Mouse (Mus musculus) intestine, embryonic 16.5 days (tissue): ENCODE measurements around the gene Ubl7. TPM values are rescaled to one million over a fixed set of nuclear protein-coding genes. Genes with fewer than 3 reads are reported as not detected.

ENCODE experiments used
- ATAC-seq: fragments of 200-750 bp; cut with Nextera tagmentation; 2 replicates; pipeline ENCODE4 v1.8.0; 2017; ENCODE audit warnings: moderate TSS enrichment, moderate library complexity
- H3K27ac ChIP-seq: fragments of 300-500 bp; sonication (generic); 2 replicates; pipeline ENCODE4 v1.5.1; 2014; ENCODE audit warnings: mild to moderate bottlenecking, low read length
- H3K27me3 ChIP-seq: fragments of 300-500 bp; sonication (generic); replicated peaks from 2 replicates; pipeline ENCODE4 v1.6.1; 2014; ENCODE audit warnings: low read length, control low read depth, mixed read lengths; ENCODE audit not compliant: control insufficient read depth, insufficient read depth
- H3K36me3 ChIP-seq: fragments of 300-500 bp; sonication (generic); 2 replicates; pipeline ENCODE4 v1.6.1; 2014; ENCODE audit warnings: low read length, control low read depth; ENCODE audit not compliant: control insufficient read depth, insufficient read depth
- H3K4me1 ChIP-seq: fragments of 300-500 bp; sonication (generic); 2 replicates; pipeline ENCODE4 v1.6.1; 2014; ENCODE audit warnings: low read length, control low read depth, mixed read lengths; ENCODE audit not compliant: control insufficient read depth, insufficient read depth
- H3K4me2 ChIP-seq: fragments of 300-500 bp; sonication (generic); 2 replicates; pipeline ENCODE4 v1.6.1; 2014; ENCODE audit warnings: low read depth, low read length, control low read depth
- H3K4me3 ChIP-seq: fragments of 300-500 bp; sonication (generic); 2 replicates; pipeline ENCODE4 v1.5.1; 2014; ENCODE audit warnings: mild to moderate bottlenecking, low read length
- H3K9ac ChIP-seq: fragments of 300-500 bp; sonication (generic); 2 replicates; pipeline ENCODE4 v1.6.1; 2014; ENCODE audit warnings: low read depth, low read length
- H3K9me3 ChIP-seq: fragments of 300-500 bp; sonication (generic); 2 replicates; pipeline ENCODE4 v1.6.1; 2016; ENCODE audit warnings: low read length, control low read depth; ENCODE audit not compliant: control insufficient read depth
- WGBS: fragments of 180-500 bp; shearing (Covaris S2); extraction: QIAGEN DNeasy Blood & Tissue Kit; methylation state at CpG from one replicate; pipeline ENCODE4 v1.1.7; 2014; 5-methylcytosine and 5-hydroxymethylcytosine counted together
- polyA plus RNA-seq: library from polyadenylated mRNA; unstranded; fragments of >200 nt; fragmentation: Nextera tagmentation; extraction: Ambion mirVana; gene quantifications from 2 replicates; pipeline ENCODE4 v1.2.1, GENCODE M21; 2015

The Ubl7 gene
- polyA plus RNA-seq, 1 experiment from 2014 or later: 91.6 TPM

DNA sequence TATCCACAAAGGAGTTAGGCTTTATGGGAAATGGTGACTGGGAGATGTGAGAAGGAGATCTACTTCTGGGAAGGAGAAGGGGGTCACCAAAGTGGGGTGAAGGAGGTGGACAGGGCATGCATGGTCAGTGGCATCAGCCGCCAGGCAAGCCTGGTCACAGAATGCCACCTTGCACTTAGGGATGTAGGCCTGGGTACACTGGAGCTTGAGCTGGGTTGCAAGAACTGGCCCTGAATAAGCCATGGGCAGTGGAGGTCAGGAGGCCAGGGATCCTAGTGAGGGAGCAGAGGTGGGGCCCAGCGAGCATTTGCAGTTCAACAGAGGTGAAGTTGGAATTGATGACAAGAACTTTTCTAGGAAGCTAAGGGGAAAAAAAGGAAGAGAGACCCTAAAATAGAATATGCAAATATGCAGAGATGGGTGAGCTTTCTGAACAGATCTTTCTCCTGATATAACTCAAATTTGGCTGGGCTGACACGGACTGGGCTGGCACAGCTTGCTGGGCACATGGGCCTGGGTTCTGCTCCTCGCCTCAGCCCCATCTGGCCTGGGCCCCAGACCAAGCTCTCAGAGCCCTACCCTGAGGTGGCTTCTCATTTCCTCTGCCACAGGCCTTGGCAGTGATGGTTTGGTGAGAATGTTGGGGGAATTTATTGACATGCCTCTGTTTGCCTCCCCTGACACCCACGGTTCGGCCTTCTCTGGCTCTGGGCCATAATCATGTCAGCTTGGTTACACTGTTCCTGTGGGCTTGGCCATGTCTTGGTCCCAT lies 22.2 kb downstream of the Ubl7 start:
- H3K36me3 ChIP-seq: 0 out of 2 replicates have a peak, but pooled peaks cover 2% of the 10 kb centered on the region
- H3K27me3 ChIP-seq: peaks cover 3% of the 10 kb centered on the region; the same call in 1 of the 2 replicates
- WGBS: 70% methylated on average over 6 of the region's 6 CpGs
- no peaks in the 10 kb centered on the region for H3K4me1 ChIP-seq
- ATAC-seq: no peak
- no peaks in the 10 kb centered on the region for H3K9me3 ChIP-seq
- H3K4me2 ChIP-seq: no peak overlapping the region
- no peak overlapping the region for H3K9ac ChIP-seq
- no peak overlapping the region for H3K4me3 ChIP-seq
- H3K27ac ChIP-seq: no peak overlapping the region

DNA sequence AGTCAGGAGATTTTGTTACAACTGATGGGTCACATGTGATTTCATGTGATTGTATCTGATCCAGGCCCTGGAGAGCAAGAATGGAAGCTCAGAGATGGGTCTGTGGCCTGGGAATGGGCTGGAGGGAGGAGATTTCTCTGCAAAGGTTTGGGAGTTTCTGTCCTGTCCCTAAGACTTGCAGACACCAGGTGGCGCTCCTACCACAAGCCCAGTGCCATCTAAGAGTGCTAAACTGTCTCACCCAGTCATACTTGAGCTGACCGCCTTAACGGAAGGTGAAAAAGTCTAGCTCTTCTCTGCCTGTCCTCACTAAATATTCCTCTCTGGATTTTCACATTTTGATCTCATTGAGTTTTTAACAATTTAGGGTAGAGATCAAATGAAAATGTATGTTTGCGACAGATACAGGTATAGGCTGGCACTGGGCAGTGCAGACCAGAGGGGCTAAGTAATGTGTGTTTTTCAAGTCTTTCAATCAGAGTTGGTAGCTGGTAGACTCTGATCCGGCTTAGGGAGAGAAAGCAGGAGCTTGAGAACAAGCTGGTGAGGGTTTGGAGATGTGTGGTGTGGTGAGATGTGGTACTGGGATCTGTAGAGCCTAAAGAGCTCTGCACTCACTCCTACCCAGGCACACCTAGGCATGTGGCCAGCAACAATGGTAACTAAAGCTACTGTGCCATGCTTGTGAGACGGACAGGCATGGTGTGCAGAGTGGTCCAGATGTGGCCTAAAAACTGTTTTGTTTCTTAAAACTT lies 25.1 kb downstream of the Ubl7 start:
- Histone ChIP-seq H3K9me3 (no peaks in the 10 kb centered on the region), H3K4me2 (no peak overlapping the region), H3K4me1 (peaks cover 4% of the 10 kb centered on the region), H3K27me3 (peaks cover 4% of the 10 kb centered on the region), H3K27ac (no peak overlapping the region), H3K4me3 (no peak overlapping the region), H3K36me3 (no peaks in the 10 kb centered on the region), H3K9ac (no peak overlapping the region)
- no peak for ATAC-seq
- WGBS: 29% methylated on average over 6 of the region's 6 CpGs

DNA sequence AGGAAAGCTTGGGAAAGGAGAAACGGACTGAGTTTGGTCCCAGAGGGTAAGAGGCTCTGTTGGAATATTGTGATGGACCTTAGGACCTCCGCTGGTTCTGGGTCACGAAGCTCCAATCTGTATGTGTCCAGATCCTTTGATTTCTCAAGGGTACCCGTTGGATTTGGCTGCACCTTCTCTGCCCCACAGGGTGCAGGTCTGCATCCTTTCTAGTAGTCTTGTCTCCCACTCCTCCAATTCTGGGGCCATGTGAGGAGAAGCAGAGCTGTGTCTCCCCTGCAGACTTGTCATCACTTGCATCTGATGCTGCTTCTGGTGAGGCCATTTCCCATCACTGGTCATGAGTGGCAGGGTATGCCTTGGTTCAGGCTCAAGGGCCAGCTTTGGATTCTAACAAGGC lies 26.4 kb downstream of the Ubl7 start:
- H3K4me3 ChIP-seq: no peak overlapping the region
- 90% methylated on average over 4 of the region's 4 CpGs for WGBS
- no peaks in the 10 kb centered on the region for H3K9me3 ChIP-seq
- no peaks in the 10 kb centered on the region for H3K36me3 ChIP-seq
- no peak overlapping the region for H3K4me2 ChIP-seq
- H3K27ac ChIP-seq: no peak overlapping the region
- H3K9ac ChIP-seq: no peak overlapping the region
- H3K4me1 ChIP-seq: peaks cover 7% of the 10 kb centered on the region
- H3K27me3 ChIP-seq: peaks cover 17% of the 10 kb centered on the region
- ATAC-seq: no peak

DNA sequence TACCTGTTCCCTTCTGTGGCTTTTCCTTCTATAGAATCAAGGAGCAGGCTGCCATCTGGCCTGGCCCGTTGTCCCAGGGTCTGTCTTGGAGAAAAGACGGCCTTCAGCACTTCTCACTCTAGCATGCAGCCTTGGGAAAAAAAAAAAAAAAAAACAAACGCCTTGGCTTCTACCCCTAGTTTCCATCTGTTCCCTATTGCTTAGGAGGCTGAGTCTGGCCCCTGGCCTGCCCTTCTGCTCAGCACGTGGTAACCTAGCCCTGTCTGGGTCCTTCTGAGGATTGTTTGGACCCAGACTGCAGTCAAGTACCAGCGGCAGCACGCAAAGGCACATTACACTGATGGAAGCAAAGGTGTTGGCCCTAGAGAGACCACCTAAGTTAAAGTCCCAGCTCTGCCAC lies 26.9 kb downstream of the Ubl7 start:
- Histone ChIP-seq H3K9ac (no peak overlapping the region), H3K36me3 (no peaks in the 10 kb centered on the region), H3K27me3 (peaks cover 18% of the 10 kb centered on the region), H3K4me2 (no peak overlapping the region), H3K4me1 (peaks cover 7% of the 10 kb centered on the region), H3K9me3 (no peaks in the 10 kb centered on the region), H3K4me3 (no peak overlapping the region), H3K27ac (no peak overlapping the region)
- 56% methylated on average over 6 of the region's 6 CpGs for WGBS
- ATAC-seq: no peak

DNA sequence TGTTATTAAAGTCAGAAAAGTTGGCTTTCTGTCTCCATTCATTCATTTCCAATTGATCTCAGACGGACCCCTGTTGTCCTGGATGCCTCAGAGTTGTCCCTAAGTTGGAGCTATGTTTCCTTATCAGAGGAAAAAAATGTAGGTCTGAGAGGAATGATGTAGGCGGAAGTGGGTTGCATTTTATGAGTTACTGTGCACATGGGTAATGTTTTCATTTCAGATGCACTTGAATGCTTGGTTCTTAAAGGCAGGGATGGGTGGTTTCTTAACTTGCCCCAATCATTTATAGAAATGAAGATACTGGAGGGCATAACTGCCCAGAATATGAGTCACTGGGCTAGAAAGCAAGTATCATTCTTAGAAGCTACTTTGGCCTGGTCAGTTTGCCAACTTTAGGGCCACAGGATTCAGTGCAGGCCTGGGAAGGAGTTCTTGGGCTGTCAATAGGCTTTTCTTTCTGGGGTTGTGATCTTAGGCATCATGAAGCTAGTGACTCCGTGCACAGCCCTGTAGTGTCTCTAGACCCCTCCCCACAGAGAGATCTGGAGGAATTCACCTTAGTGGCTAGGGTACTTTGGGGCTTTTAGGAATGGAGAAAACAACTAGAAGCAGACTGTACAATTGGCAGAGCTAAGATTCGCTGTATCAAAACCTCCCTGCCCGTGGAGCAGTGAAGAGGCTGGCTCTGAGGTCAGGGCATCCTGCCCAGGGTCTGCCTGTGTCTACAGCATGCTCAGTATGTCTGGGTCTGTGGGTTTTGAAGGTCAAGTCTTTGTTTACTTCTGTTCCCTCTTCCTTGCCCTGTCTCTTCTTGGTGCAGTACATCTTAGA lies 27.7 kb downstream of the Ubl7 start:
- no peaks in the 10 kb centered on the region for H3K36me3 ChIP-seq
- H3K4me2 ChIP-seq: no peak overlapping the region
- peaks cover 18% of the 10 kb centered on the region for H3K27me3 ChIP-seq
- ATAC-seq: no peak
- 73% methylated on average over 5 of the region's 5 CpGs for WGBS
- H3K9ac ChIP-seq: no peak overlapping the region
- no peaks in the 10 kb centered on the region for H3K9me3 ChIP-seq
- H3K4me1 ChIP-seq: peaks cover 7% of the 10 kb centered on the region
- H3K4me3 ChIP-seq: no peak overlapping the region
- H3K27ac ChIP-seq: no peak overlapping the region

DNA sequence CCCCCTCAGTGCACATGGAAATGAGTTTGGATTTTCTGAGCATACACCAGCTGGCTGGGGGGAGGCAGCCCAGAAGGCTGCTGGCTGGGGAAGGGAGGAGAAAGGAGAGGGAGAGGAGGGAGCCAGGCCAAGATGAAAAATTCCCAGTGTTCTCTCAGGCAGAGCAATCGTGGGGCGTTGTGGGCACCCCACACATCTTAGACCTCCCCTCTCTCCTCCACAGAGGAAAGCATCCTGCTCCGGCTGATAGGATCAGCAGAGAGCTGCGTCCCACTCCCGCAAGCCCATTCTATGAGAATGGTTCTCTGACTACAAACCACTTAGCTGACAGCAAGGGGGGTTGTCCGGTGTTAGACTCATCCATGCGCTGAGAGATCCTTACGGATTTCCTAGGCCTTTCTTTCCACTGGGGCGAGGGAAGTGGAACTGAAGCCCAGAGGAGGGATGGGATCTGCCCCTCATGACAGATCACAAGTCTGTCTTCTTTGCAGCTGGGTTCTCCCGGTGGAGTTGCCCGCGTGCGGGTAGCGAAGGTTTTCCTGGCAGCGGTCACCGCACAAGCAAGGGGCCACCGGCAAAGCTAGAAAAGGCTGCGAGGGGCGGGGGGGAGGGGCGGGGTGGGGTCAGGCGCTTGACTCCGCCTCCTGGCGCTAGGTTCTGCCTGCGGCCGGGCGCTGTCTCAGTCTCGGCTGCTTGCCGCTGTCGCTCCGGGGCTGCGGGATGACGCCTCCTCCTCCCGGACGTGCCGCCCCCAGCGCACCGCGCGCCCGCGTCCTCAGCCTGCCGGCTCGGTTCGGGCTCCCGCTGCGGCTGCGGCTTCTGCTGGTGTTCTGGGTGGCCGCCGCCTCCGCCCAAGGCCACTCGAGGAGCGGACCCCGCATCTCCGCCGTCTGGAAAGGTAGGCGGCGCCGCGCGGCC lies 28.9 kb downstream of the Ubl7 start, which contains the start of gene Sema7a:
TSS of gene Sema7a (plus strand) at position 682 of the 918 bp plus-strand sequence.
- H3K9me3 ChIP-seq: no peaks in the 10 kb centered on the region
- H3K27ac ChIP-seq: no peak within 1 kb of the TSS
- no peaks in the 10 kb centered on the region for H3K36me3 ChIP-seq
- 3% methylated on average over 59 of the region's 60 CpGs for WGBS
- peak within 1 kb of the TSS; percentile 86 for H3K4me3 ChIP-seq
- peak within 1 kb of the TSS; percentile 96 for H3K4me2 ChIP-seq
- peak within 1 kb of the TSS; percentile 75 for H3K9ac ChIP-seq
- peaks cover 18% of the 10 kb centered on the region for H3K27me3 ChIP-seq
- ATAC-seq: peak; percentile 90
- peaks cover 8% of the 10 kb centered on the region for H3K4me1 ChIP-seq

DNA sequence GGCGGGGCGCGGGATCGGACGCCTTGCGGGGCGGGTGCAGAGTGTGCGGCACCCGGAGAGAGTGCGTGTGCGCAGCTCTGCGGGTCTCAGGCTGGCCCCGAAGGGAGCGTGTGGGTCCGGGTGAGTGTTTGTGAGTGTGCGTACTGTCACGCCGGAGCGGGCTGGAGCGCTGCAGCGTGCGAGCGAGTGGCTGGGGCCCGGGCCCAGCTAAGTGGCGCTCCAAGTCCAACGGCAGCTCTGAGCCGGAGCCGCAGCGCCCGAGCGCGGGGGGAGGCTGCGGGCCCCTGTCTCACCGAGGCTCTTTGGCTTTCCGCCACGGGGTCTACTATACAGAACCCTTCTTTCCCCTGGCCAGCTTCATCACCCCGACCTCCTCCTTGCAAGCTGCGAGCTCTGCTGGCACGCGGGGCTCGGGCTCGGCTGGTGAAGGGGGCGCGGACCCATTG lies 29.6 kb downstream of the Ubl7 start:
- under 1% methylated on average over 44 of the region's 44 CpGs for WGBS
- peak; percentile 76 for ATAC-seq

DNA sequence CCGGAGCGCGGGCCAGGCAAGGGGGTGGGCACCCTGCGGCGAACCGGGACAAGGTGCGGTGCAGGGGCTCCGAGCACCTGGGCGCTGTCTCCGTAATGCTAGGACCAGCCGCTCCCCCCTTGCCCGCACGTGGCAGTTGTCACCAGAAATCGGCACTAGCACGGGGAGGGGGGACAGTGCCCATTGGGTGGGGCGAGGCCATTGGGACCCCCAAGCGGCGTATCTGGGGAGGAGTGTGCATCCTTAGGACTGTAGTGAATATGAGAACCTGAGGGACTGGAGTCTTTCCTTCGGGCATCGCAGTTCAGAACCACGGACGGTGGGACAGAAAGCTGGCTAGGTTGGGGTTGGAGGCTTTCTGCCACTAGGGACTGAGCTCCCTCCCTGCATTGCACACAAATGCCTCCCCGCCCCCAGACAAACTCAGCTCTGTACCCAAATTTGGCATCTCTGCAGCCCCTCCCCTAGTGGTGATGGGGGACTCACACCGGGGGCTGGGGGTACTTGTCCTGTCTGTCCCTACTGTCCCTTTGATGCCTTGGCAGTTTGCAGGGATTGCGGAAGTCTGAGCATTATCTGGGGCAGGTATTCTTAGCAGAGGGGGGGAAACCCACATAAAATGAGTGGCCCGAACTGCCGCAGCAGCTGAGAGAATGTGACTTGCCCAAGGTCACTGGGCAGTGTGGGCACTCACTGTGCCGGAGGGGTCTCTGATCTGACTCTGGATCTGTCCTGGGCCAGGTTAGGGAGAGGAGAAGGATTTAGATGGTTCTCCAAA lies 30.3 kb downstream of the Ubl7 start:
- no peaks in the 10 kb centered on the region for H3K36me3 ChIP-seq
- H3K27ac ChIP-seq: no peak overlapping the region
- peaks cover 18% of the 10 kb centered on the region for H3K27me3 ChIP-seq
- peak overlapping the region; percentile 96 for H3K4me2 ChIP-seq
- peak overlapping the region; percentile 75 for H3K9ac ChIP-seq
- WGBS: 4% methylated on average over 28 of the region's 28 CpGs
- H3K9me3 ChIP-seq: no peaks in the 10 kb centered on the region
- ATAC-seq: peak; percentile 20; the same call in 1 of the 2 replicates
- H3K4me1 ChIP-seq: peaks cover 10% of the 10 kb centered on the region
- peak overlapping the region; percentile 86 for H3K4me3 ChIP-seq

More for the DNA sequence above, 29.6 kb downstream of the Ubl7 start:
- Histone ChIP-seq H3K27ac (no peak overlapping the region), H3K4me3 (peak overlapping the region; percentile 86), H3K9me3 (no peaks in the 10 kb centered on the region), H3K27me3 (peaks cover 18% of the 10 kb centered on the region), H3K9ac (peak overlapping the region; percentile 75), H3K4me1 (peaks cover 10% of the 10 kb centered on the region), H3K4me2 (peak overlapping the region; percentile 96), H3K36me3 (no peaks in the 10 kb centered on the region)
